Mouse (Mus musculus) kidney, postnatal 25 days (tissue): ENCODE measurements around the gene Dennd2d.
A peak's percentile ranks its signal among the peaks of the same experiment; 100 is the strongest.

Experiments used
- DNase-seq, 2 experiments: peaks; one replicate each; pipeline ENCODE4 v3.0.0; 2021; ENCODE audit warnings: mixed read lengths in 2 of 2

Dennd2d gene

DNA sequence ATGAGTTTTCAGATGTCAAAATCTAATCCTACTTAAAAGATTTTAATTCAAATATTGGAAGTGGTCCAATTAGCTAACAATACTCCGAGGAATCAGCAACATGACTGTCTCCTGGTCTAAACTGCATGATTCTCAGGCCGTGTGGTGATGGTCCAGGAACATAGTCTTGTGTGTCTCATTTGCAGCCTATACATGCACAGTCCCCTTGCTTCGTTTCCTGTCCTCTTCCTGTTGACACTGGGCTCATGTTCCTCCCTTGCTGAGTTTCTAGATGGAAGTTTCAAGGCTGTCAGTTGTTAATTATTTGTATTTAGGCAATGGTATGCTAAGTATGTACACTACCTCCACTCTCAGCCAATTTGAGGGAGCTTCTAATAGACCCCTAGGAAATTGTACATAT is 14.8 kb downstream of the Dennd2d start:
- no peak for DNase-seq

DNA sequence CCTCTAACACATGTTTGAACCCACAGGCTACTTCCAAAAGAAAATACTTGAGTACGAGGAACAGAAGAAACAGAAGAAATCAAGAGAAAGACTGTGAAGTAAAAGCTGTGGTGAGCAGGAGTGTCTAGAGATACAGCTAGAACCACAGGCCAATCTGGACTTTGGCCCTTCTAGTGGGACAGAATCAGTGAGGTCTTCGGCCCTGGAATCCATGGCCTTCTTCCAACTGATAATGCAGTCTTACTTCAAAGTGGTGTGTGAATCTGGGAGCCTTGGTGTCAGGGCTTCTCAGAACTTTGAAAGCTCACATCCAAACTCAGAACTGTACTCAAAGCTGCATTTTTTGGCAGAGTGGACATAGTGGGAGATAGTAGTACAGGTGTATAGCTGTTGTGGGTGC is 18.3 kb downstream of the Dennd2d start:
- DNase-seq = no peak

DNA sequence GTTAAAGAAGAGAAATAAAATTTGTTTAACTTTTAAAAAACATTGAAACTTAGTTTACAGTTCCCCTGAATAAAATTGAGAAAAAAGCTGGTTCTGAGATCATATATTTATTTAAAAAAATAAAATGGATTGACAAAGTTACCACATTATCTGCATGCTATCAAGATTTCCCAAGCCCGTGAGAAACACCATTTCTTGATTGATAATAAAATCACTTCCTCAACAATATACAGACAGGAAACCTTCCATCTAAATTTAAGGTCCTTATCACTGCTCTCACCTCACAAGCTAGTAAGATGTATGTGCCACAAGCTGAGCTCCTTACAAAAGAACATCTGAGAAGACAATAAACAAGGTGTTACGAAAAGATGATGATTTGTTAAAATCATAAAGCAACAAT is 20.7 kb downstream of the Dennd2d start:
- DNase-seq = no peak

DNA sequence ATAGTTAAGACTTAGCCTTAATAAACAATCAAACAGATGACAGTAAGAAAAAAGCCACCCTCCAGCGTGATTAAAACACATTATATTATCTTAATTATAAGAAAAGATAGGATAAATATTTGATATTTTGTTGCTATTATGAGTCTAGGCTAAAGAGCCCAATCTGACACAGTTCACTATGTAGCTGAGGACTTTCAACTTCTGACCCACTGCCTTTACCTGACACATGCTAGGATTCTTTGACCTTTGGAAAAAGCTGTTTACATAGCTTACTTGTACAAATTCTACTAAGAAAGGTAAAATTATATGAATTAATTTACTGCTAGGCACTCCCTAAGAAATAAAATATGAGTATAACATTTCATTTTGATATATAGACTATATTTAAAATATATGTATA is 28.5 kb downstream of the Dennd2d start:
- DNase-seq = no peak

DNA sequence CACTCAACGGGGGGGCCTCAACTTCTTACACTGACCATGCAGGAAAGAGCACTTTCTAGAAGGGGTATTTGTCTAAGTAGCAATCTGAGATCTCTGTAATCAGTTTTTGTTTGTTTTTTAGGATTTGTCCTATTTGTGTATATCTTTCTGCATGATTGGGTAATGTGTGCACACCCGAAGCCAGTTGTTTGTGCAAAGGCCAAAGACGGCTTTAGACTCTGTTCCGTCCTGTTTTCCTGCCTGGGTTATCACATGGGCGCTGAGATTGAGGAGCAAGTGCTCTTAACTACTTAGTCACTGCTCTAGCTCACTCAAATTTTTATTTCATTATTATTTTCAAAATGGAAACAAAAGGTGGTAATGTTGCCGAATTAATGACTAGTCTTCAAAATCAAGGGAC is 32.8 kb downstream of the Dennd2d start:
- no peak for DNase-seq

GRCm38 (mm10) chr3:106522730-106523129 is 40.5 kb downstream of the Dennd2d start:
- DNase-seq = no peak

DNA sequence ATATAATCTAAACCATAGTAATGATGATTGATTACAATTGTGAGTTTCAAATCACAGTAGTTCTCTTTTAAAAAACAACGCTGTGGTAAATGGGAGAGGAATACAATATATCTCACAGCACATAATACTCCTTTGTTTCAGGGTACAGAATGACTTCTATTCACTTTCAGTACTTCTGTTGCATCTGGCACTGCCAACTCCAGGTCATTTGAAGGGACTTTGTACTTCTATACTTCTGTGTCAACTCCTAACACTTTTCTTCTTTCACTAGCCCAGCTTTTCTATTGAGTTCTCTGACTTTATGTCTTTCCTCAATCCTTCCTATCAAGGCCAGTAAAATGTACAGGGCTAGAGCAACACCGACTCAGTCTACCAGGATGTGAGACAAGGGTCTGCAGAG is 44.2 kb downstream of the Dennd2d start:
- no peak for DNase-seq

DNA sequence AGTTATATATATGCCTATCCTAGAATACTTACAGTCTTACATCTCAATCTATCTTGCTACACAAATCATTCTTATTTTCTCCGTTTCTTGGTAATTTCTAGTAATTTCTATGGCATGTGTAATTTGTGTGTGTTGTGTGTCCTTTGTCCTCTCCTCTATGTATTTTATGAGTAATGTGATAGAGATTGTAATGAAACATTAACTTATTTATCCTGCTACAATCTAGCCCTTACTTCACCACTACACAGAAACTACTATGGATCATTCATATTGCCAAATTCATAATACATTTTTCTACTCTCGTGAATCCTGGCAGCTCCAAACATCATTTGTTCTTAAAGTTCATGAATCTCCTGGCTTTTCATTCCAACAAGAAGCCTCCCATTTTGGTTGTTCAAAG is 45.8 kb downstream of the Dennd2d start:
- no peak for DNase-seq

DNA sequence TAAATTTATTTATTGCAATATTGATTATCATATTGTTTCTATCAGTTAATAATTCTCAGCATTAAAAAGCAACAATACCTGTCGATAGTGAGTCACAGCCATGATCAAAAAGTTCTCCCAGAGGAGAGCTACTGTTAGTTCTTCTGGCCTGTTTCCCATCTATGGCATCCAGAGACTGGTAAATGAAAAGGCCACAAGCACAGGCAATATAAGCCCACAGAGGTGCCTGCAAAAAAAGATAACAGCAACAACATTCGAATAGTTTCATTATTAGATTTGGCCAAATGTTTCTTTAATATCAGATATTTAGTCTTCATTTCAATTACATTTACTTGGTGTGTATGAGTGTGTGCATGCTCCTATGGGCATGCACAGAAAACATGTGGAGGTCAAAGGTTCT is 51.1 kb downstream of the Dennd2d start:
- DNase-seq = no peak

DNA sequence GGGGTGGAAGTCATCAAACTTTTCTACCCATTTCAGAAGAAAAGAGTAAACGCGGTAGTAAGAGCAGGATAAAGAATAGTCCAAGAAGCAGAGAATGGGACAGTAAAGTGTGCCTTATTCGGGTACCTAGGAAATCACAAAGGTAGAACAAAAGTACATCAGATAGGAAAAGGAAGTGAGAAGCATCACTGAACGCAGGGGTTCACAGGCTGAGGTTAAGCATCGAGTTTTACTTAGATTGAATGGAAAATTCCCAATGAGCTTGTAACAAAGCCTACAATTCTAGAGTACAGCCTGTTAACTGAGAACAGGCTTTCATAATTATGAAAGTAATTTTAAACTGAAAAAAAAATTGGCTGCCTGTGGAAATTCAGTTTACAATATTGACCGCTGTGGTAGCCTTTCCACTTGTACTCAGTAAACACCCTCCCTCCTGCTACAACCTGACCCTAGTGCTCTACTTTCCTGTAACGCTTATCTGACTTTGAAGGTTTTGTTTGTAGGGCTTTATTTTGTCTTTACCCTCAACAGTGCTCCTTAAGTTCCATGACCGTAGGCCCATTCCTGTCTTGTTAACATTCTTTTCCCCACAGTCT is 62.6 kb downstream of the Dennd2d start:
- no peak for DNase-seq

GRCm38 (mm10) chr3:106547171-106547923 is 65.1 kb downstream of the Dennd2d start, which contains the start of the genes Dram2 and Cept1:
Dram2 (plus strand) TSS chr3:106547798.
Cept1 (minus strand) TSS chr3:106547802.
- peak; percentile 95 to 97 for DNase-seq

- peak; percentile 27 to 44 for DNase-seq
Measured at GRCm38 (mm10) chr3:106547924-106548539, 65.8 kb downstream of the Dennd2d start.

DNA sequence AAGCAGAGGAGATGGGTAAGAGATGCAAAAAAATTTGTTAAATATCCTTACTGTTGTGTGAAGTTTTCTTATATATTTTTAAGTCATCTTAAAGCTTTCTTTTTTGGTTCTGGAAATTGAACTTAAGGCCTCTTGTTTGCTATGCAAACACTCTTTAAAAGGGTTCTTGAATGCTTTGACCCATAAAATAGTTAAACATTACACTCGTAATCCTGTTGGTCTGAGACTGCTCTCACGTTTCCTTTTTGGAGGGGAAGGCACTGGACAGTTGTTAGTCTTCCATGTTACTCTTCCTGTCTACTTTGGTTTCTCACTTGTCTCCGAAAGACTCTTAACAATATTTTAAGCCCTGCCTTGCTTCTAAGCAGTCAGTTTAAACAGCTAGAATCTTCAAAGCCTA is 66.8 kb downstream of the Dennd2d start:
- peak; percentile 6 to 30 for DNase-seq
